Mouse (Mus musculus) E14TG2a.4 (cell line): ENCODE measurements around the gene Vrk3.

ENCODE experiments used
- CTCF ChIP-seq: conservative IDR thresholded peaks from 2 replicates; pipeline ENCODE4 v1.5.1; 2014; ENCODE audit warnings: low read length
- NANOG ChIP-seq: IDR thresholded peaks from 2 replicates; pipeline ENCODE4 v1.6.1; 2014; ENCODE audit warnings: borderline replicate concordance, low read length, mixed read lengths

- TF ChIP-seq CTCF (peak; percentile 86), NANOG (no peak)
Measured at GRCm38 (mm10) chr7:44701921-44702320, 46.3 kb upstream of the Vrk3 start.
